Comparison of ENCODE assay signal across 10 mouse cellular contexts in genomic region chr4:125220314-125220713, GRCm38 (mm10).
DNase-seq lines count a peak whose midpoint lies in the region; ATAC-seq and TF ChIP-seq lines count a peak whose summit lies in the region.
"Had no signal": no experiment of that assay in that cellular context is flagged by ENCODE, and none has a peak within 500 bp of the region (broad histone marks: within the 10 kb centered on the region; RNA-seq: fewer than 3 reads in every experiment).

No protein-coding gene starts in this region.

- no peak for TF ChIP-seq POLR2A in brain, embryonic 14.5 days (IDR thresholded peaks at IDR 0.05; ENCODE audit: borderline replicate concordance, extremely low read depth, insufficient read depth, insufficient read length, poor library complexity, severe bottlenecking)

- H3K36me3 ChIP-seq in limb, embryonic 11.5 days (ENCODE audit: control insufficient read depth, insufficient read depth, low read length) = no peaks in the 10 kb centered on the region
- no peaks in the 10 kb centered on the region for H3K36me3 ChIP-seq in limb, embryonic 10.5 days
- H3K36me3 ChIP-seq in forebrain, embryonic 12.5 days (replicated peaks) = no peaks in the 10 kb centered on the region
- H3K36me3 ChIP-seq: midbrain, embryonic 13.5 days; stomach, embryonic 15.5 days had no signal

- whole genome bisulfite sequencing in limb, embryonic 11.5 days = 27% methylated on average over 7 of the region's 7 CpGs
- WGBS in limb, embryonic 10.5 days = 26% methylated on average over 7 of the region's 7 CpGs
- 30% methylated on average over 7 of the region's 7 CpGs for WGBS in forebrain, embryonic 12.5 days

- no peak for ATAC-seq in limb, embryonic 11.5 days (ENCODE audit: insufficient number of reproducible peaks, low FRiP score, low TSS enrichment, low read depth)
- 0 out of 2 replicates have a peak, but pooled peaks have one; percentile 30 for ATAC-seq in megakaryocyte, adult 5-6 weeks (ENCODE audit: poor library complexity, severe bottlenecking)
- ATAC-seq in forebrain, embryonic 12.5 days (ENCODE audit: low FRiP score) = no peak
- ATAC-seq: midbrain, embryonic 13.5 days had no signal

- H3K9ac ChIP-seq in limb, embryonic 11.5 days (ENCODE audit: low read length) = no peak overlapping the region
- no peak overlapping the region for H3K9ac ChIP-seq in forebrain, embryonic 12.5 days
- H3K9ac ChIP-seq: midbrain, embryonic 13.5 days; stomach, embryonic 15.5 days had no signal

- H3K4me3 ChIP-seq in limb, embryonic 11.5 days (ENCODE audit: low read depth, low read length) = no peak overlapping the region
- no peak overlapping the region for H3K4me3 ChIP-seq in limb, embryonic 10.5 days
- H3K4me3 ChIP-seq in forebrain, embryonic 12.5 days (replicated peaks) = no peak overlapping the region
- H3K4me3 ChIP-seq: midbrain, embryonic 13.5 days; stomach, embryonic 15.5 days had no signal

- H3K4me2 ChIP-seq in limb, embryonic 11.5 days (ENCODE audit: low read depth, severe bottlenecking) = no peak overlapping the region
- no peak overlapping the region for H3K4me2 ChIP-seq in forebrain, embryonic 12.5 days
- H3K4me2 ChIP-seq: midbrain, embryonic 13.5 days; stomach, embryonic 15.5 days had no signal

- no peaks in the 10 kb centered on the region for H3K4me1 ChIP-seq in limb, embryonic 11.5 days (ENCODE audit: control insufficient read depth, insufficient read depth, low read length)
- H3K4me1 ChIP-seq in limb, embryonic 10.5 days = no peaks in the 10 kb centered on the region
- no peaks in the 10 kb centered on the region for H3K4me1 ChIP-seq in forebrain, embryonic 12.5 days
- H3K4me1 ChIP-seq: midbrain, embryonic 13.5 days; stomach, embryonic 15.5 days had no signal

- DNase-seq in limb, embryonic 11.5 days (ENCODE audit: low spot score) = peak; percentile 25
- DNase-seq in limb, embryonic 10.5 days (ENCODE audit: low spot score) = no peak
- DNase-seq in Muller cell, postnatal 12 days (ENCODE audit: inconsistent ontology term) = peak; percentile 29
- DNase-seq in brain, embryonic 14.5 days (ENCODE audit: low read depth) = peak; percentile 27
- no peak for DNase-seq in spleen, adult 18-20 months
- no peak for DNase-seq in cerebellum, postnatal 36 days

- H3K27ac ChIP-seq in limb, embryonic 11.5 days (replicated peaks; ENCODE audit: low read depth, low read length) = no peak overlapping the region
- no peak overlapping the region for H3K27ac ChIP-seq in limb, embryonic 10.5 days
- H3K27ac ChIP-seq in forebrain, embryonic 12.5 days = no peak overlapping the region
- H3K27ac ChIP-seq: midbrain, embryonic 13.5 days; stomach, embryonic 15.5 days had no signal

- peaks cover 3% of the 10 kb centered on the region; the same call in 1 of the 2 replicates for H3K9me3 ChIP-seq in limb, embryonic 11.5 days (ENCODE audit: control insufficient read depth, low read length)
- H3K9me3 ChIP-seq in limb, embryonic 10.5 days (replicated peaks) = no peaks in the 10 kb centered on the region; the same call in 1 of the 2 replicates
- H3K9me3 ChIP-seq in forebrain, embryonic 12.5 days = peaks cover 11% of the 10 kb centered on the region
- H3K9me3 ChIP-seq: stomach, embryonic 15.5 days had no signal

- H3K27me3 ChIP-seq in limb, embryonic 11.5 days (ENCODE audit: control insufficient read depth, insufficient read depth, low read length) = no peaks in the 10 kb centered on the region
- peaks cover 27% of the 10 kb centered on the region; the same call in 1 of the 2 replicates for H3K27me3 ChIP-seq in limb, embryonic 10.5 days (ENCODE audit: low read depth, poor library complexity, severe bottlenecking)
- peaks cover 27% of the 10 kb centered on the region for H3K27me3 ChIP-seq in forebrain, embryonic 12.5 days
- H3K27me3 ChIP-seq: stomach, embryonic 15.5 days had no signal

- peak; percentile 36; the same call in 1 of the 2 replicates for TF ChIP-seq CTCF in brain, embryonic 14.5 days (IDR thresholded peaks at IDR 0.05; ENCODE audit: borderline replicate concordance, extremely low read depth, insufficient read depth, insufficient read length)

Comparison
In these comparisons a context has a peak if more than half of its experiments do, and no peak if none do; other contexts are left out.
1. DNase-seq: peak in limb, embryonic 11.5 days (single experiment), Muller cell, postnatal 12 days (single experiment) and brain, embryonic 14.5 days (single experiment); none in limb, embryonic 10.5 days (single experiment), spleen, adult 18-20 months (0 of 2) and cerebellum, postnatal 36 days (0 of 2).